Mouse (Mus musculus) MEL (cell line): Measurements from ENCODE around the gene Spem2. TPM values are rescaled to one million over a fixed set of nuclear protein-coding genes. Genes with fewer than 3 reads are reported as not detected.
"Not testable (repeated sequence)": the region's sequence is repeated elsewhere in the genome, so short reads cannot be mapped to it uniquely, and the experiment has no call there.

Source experiments
- DNase-seq: peaks from one replicate; pipeline ENCODE4 v3.0.0; 2011; ENCODE audit warnings: low read depth, low spot score
- H3K27ac ChIP-seq: 2 replicates; pipeline ENCODE4 v1.5.1; 2012; ENCODE audit warnings: low read depth, mild to moderate bottlenecking, control low read depth, low read length, moderate library complexity; ENCODE audit not compliant: control insufficient read depth
- H3K27me3 ChIP-seq, 2 experiments: fragments of 150-350 bp in 1 of 2; sonication (generic) in 1 of 2; 2 replicates each; pipeline ENCODE4 v1.6.1; 2012; ENCODE audit warnings: low read length in 2 of 2, mild to moderate bottlenecking in 2 of 2, improper control_type of control experiment in 1 of 2, moderate library complexity in 1 of 2; ENCODE audit not compliant: insufficient read depth in 2 of 2, control insufficient read depth in 1 of 2
- H3K36me3 ChIP-seq, 2 experiments: 2 replicates each; pipeline ENCODE4 v1.6.1; 2012 to 2014; ENCODE audit warnings: low read length in 2 of 2, improper control_type of control experiment in 1 of 2, inconsistent platforms in 1 of 2, mild to moderate bottlenecking in 1 of 2; ENCODE audit not compliant: insufficient read depth in 2 of 2, control insufficient read depth in 1 of 2
- H3K4me1 ChIP-seq, 2 experiments: fragments of 150-350 bp in 1 of 2; sonication (generic) in 1 of 2; 2 replicates each; pipeline ENCODE4 v1.6.1; 2012; ENCODE audit warnings: low read length in 2 of 2, improper control_type of control experiment in 1 of 2, mild to moderate bottlenecking in 1 of 2; ENCODE audit not compliant: insufficient read depth in 2 of 2, control insufficient read depth in 1 of 2
- H3K4me3 ChIP-seq, 2 experiments: fragments of 150-350 bp in 1 of 2; sonication (generic) in 1 of 2; 2 replicates each; pipeline ENCODE4 v1.5.1; 2012; ENCODE audit warnings: low read depth in 2 of 2, low read length in 2 of 2, mild to moderate bottlenecking in 2 of 2, moderate library complexity in 2 of 2, control low read depth in 1 of 2, improper control_type of control experiment in 1 of 2; ENCODE audit not compliant: control insufficient read depth in 1 of 2, insufficient read depth in 1 of 2
- H3K79me2 ChIP-seq: 2 replicates; pipeline ENCODE4 v1.6.1; 2012; ENCODE audit warnings: mild to moderate bottlenecking, low read length, moderate library complexity; ENCODE audit not compliant: control insufficient read depth, poor library complexity, insufficient read depth
- H3K9ac ChIP-seq: 2 replicates; pipeline ENCODE4 v1.6.1; 2012; ENCODE audit warnings: low read depth, mild to moderate bottlenecking, control low read depth, low read length, moderate library complexity; ENCODE audit not compliant: control insufficient read depth, poor library complexity, severe bottlenecking
- H3K9me3 ChIP-seq: fragments of 150-350 bp; sonication (generic); replicated peaks from 2 replicates; pipeline ENCODE4 v1.6.1; 2012; ENCODE audit warnings: mild to moderate bottlenecking, low read length, improper control_type of control experiment, moderate library complexity; ENCODE audit not compliant: insufficient read depth
- CHD1 ChIP-seq: IDR thresholded peaks from 2 replicates; pipeline ENCODE4 v1.6.1; 2012; ENCODE audit warnings: low read depth, mild to moderate bottlenecking, inconsistent platforms, low read length, improper control_type of control experiment
- CTCF ChIP-seq, 3 experiments: IDR thresholded peaks in 2 of 3; conservative IDR thresholded peaks in 1 of 3; 2 replicates each; pipeline ENCODE4 v1.5.1; 2011 to 2012; ENCODE audit warnings: low read length in 3 of 3, low read depth in 2 of 3, mild to moderate bottlenecking in 2 of 3, improper control_type of control experiment in 1 of 3, inconsistent platforms in 1 of 3, mixed read lengths in 1 of 3, moderate library complexity in 1 of 3; ENCODE audit not compliant: control insufficient read depth in 1 of 3, insufficient read depth in 1 of 3, poor library complexity in 1 of 3, severe bottlenecking in 1 of 3
- ELF1 ChIP-seq: IDR thresholded peaks from 2 replicates; pipeline ENCODE4 v1.6.1; 2014; ENCODE audit warnings: low read depth, mild to moderate bottlenecking, inconsistent platforms, low read length, improper control_type of control experiment, moderate library complexity
- ETS1 ChIP-seq: IDR thresholded peaks from 2 replicates; pipeline ENCODE4 v1.6.1; 2012; ENCODE audit warnings: low read depth, mild to moderate bottlenecking, inconsistent platforms, low read length, improper control_type of control experiment, moderate library complexity
- GATA1 ChIP-seq: IDR thresholded peaks from 2 replicates; pipeline ENCODE4 v1.6.1; 2011; ENCODE audit warnings: low read depth, low read length, improper control_type of control experiment
- JUND ChIP-seq: IDR thresholded peaks from 2 replicates; pipeline ENCODE4 v1.6.1; 2011; ENCODE audit warnings: low read depth, mild to moderate bottlenecking, improper control_type of control experiment, low read length
- KAT2A ChIP-seq: conservative IDR thresholded peaks from 2 replicates; pipeline ENCODE4 v1.6.1; 2012; ENCODE audit warnings: low read depth, low read length, improper control_type of control experiment, inconsistent platforms
- MAFK ChIP-seq: IDR thresholded peaks from 2 replicates; pipeline ENCODE4 v1.6.1; 2011; ENCODE audit warnings: low read depth, mild to moderate bottlenecking, low read length, improper control_type of control experiment, borderline replicate concordance
- MAZ ChIP-seq: IDR thresholded peaks from 2 replicates; pipeline ENCODE4 v1.6.1; 2012; ENCODE audit warnings: low read depth, mild to moderate bottlenecking, inconsistent platforms, low read length, improper control_type of control experiment
- MYB ChIP-seq: IDR thresholded peaks from 2 replicates; pipeline ENCODE4 v1.6.1; 2011; ENCODE audit warnings: mild to moderate bottlenecking, low read depth, low read length, improper control_type of control experiment
- MYC ChIP-seq: IDR thresholded peaks from 2 replicates; pipeline ENCODE4 v1.6.1; 2011; ENCODE audit warnings: low read depth, mild to moderate bottlenecking, low read length, improper control_type of control experiment, moderate library complexity
- NELFE ChIP-seq: IDR thresholded peaks from 2 replicates; pipeline ENCODE4 v1.6.1; 2011; ENCODE audit warnings: low read depth, low read length, improper control_type of control experiment
- TBP ChIP-seq: IDR thresholded peaks from 2 replicates; pipeline ENCODE4 v1.8.0; 2011; ENCODE audit warnings: low read depth, low read length, improper control_type of control experiment
- UBTF ChIP-seq: IDR thresholded peaks from 2 replicates; pipeline ENCODE4 v1.6.1; 2012; ENCODE audit warnings: low read depth, mild to moderate bottlenecking, inconsistent platforms, low read length, improper control_type of control experiment, moderate library complexity, borderline replicate concordance; ENCODE audit not compliant: insufficient read depth
- USF1 ChIP-seq: IDR thresholded peaks from 2 replicates; pipeline ENCODE4 v1.6.1; 2014; ENCODE audit warnings: low read depth, mild to moderate bottlenecking, inconsistent platforms, low read length, improper control_type of control experiment, moderate library complexity
- USF2 ChIP-seq, 2 experiments: IDR thresholded peaks; 2 replicates each; pipeline ENCODE4 v1.6.1; 2011 to 2012; ENCODE audit warnings: improper control_type of control experiment in 2 of 2, low read length in 2 of 2, borderline replicate concordance in 1 of 2, inconsistent platforms in 1 of 2, low read depth in 1 of 2, mild to moderate bottlenecking in 1 of 2; ENCODE audit not compliant: insufficient read depth in 1 of 2
- ZKSCAN1 ChIP-seq: IDR thresholded peaks from 2 replicates; pipeline ENCODE4 v1.6.1; 2012; ENCODE audit warnings: low read depth, mild to moderate bottlenecking, inconsistent platforms, low read length, improper control_type of control experiment, moderate library complexity
- ZMIZ1 ChIP-seq: IDR thresholded peaks from 2 replicates; pipeline ENCODE4 v1.6.1; 2012; ENCODE audit warnings: low read depth, mild to moderate bottlenecking, inconsistent platforms, low read length, improper control_type of control experiment, moderate library complexity
- ZNF384 ChIP-seq: IDR thresholded peaks from 2 replicates; pipeline ENCODE4 v1.6.1; 2012; ENCODE audit warnings: low read depth, mild to moderate bottlenecking, inconsistent platforms, low read length, improper control_type of control experiment
- polyA plus RNA-seq, 2 experiments: library from polyadenylated mRNA; stranded (reverse) in 1 of 2; unstranded in 1 of 2; fragments of >175 nt in 1 of 2; fragments of >200 nt in 1 of 2; gene quantifications; 2 replicates each; pipeline versions ENCODE4 v1.2.1 to v1.2.4; 2012; ENCODE audit warnings: low replicate concordance in 2 of 2, low read depth in 1 of 2; ENCODE audit not compliant: insufficient read length in 2 of 2, insufficient read depth in 1 of 2, missing spikeins in 1 of 2
- total RNA-seq: library from RNA; depleted of rRNA; stranded (reverse); fragments of 300-350 nt; gene quantifications from 2 replicates; pipeline ENCODE4 v1.2.3, GENCODE M21; 2012

The Spem2 gene
- total and polyA plus RNA-seq, 3 experiments = not detected

GRCm38 (mm10) chr11:69865561-69865960 lies 47.3 kb upstream of the Spem2 start:
- Histone ChIP-seq H3K9ac (no peak overlapping the region), H3K4me3 (no peak overlapping the region), H3K4me1 (peaks cover 2 to 17% of the 10 kb centered on the region in 2 experiments), H3K79me2 (no peaks in the 10 kb centered on the region), H3K27ac (no peak overlapping the region), H3K36me3 (peaks cover 0 to 4% of the 10 kb centered on the region in 2 experiments; a peak in 1 of 4 replicates), H3K27me3 (no peaks in the 10 kb centered on the region; a peak in 1 of 4 replicates), H3K9me3 (no peaks in the 10 kb centered on the region)
- no peak for DNase-seq
- no peak for TF ChIP-seq KAT2A
- TF ChIP-seq JUND = no peak
- no peak for TF ChIP-seq MYC
- no peak for TF ChIP-seq TBP
- TF ChIP-seq ELF1 = no peak
- no peak for TF ChIP-seq UBTF
- TF ChIP-seq NELFE = no peak
- no peak for TF ChIP-seq ZKSCAN1
- no peak for TF ChIP-seq MAFK
- TF ChIP-seq MAZ = no peak
- TF ChIP-seq CHD1 = no peak
- no peak for TF ChIP-seq MYB
- no peak for TF ChIP-seq ZMIZ1
- TF ChIP-seq ETS1 = no peak
- no peak for TF ChIP-seq ZNF384
- no peak for TF ChIP-seq CTCF (IDR thresholded peaks at IDR 0.05 in 2 of 3, conservative IDR thresholded peaks at IDR 0.05 in 1 of 3; ENCODE audit: control insufficient read depth in 1 of 3, insufficient read depth in 1 of 3, low read depth in 2 of 3, low read length in 3 of 3, poor library complexity in 1 of 3, severe bottlenecking in 1 of 3)

DNA sequence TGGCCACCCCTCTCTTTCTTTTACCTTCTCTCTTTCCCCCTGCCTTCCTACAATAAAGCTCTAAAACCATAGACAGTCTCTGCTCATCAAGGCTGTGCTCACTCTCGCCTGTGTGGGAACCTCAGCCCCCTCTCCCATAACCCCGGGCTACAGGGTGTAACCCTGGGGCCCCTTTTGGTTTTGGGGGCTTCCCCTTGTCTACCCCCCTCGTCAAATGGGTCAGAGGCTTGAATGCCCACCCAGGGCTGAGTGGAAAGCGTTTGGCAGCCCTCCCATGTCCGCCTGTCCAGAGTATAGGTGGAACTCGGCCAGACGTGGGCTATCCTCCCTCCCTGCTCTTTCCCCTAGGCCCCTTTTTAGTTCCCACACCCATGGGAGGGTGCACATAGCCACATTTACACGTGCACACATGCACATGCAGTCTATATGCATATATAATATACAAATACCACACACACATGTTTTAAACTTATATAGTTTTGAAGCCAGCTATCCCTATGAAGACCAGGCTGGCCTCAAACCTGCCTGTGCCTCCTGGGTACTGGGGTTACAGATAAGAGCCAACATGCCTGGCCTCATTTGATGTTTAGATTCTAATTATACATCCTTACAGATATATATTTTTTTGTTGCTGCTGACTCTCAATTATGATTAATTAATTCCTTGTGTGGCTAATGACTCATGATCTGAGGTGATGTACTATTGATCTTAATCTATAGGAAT lies 46.0 kb upstream of the Spem2 start:
- H3K27ac ChIP-seq = no peak overlapping the region

GRCm38 (mm10) chr11:69863729-69864128 lies 45.5 kb upstream of the Spem2 start:
- not testable (repeated sequence) for H3K27ac ChIP-seq, H3K4me3 ChIP-seq, H3K36me3 ChIP-seq, H3K27me3 ChIP-seq, H3K9ac ChIP-seq, DNase-seq, H3K79me2 ChIP-seq, H3K9me3 ChIP-seq
- H3K4me1 ChIP-seq = peaks cover 2 to 17% of the 10 kb centered on the region in 2 experiments

More for the DNA sequence above, 46.0 kb upstream of the Spem2 start:
- Histone ChIP-seq H3K9me3 (no peaks in the 10 kb centered on the region), H3K4me1 (peaks cover 2 to 17% of the 10 kb centered on the region in 2 experiments), H3K27me3 (no peaks in the 10 kb centered on the region), H3K4me3 (no peak overlapping the region), H3K9ac (no peak overlapping the region), H3K36me3 (peaks cover 0 to 4% of the 10 kb centered on the region in 2 experiments; a peak in 1 of 4 replicates), H3K79me2 (no peaks in the 10 kb centered on the region)
- no peak for DNase-seq
- TF ChIP-seq USF1 = no peak
- no peak for TF ChIP-seq TBP
- TF ChIP-seq ETS1 = no peak
- TF ChIP-seq USF2 (IDR thresholded peaks at IDR 0.05; ENCODE audit: borderline replicate concordance in 1 of 2, insufficient read depth in 1 of 2, low read depth in 1 of 2, low read length in 2 of 2) = no peak
- TF ChIP-seq KAT2A = no peak
- 0 out of 2 replicates have a peak, but pooled peaks have one; percentile 17 for TF ChIP-seq GATA1
- no peak for TF ChIP-seq ZKSCAN1
- TF ChIP-seq, all 39 proteins: peak for 1
